Mouse (Mus musculus): ENCODE results near the gene Lrp5. TPM values are rescaled to one million over a fixed set of nuclear protein-coding genes. Genes with fewer than 3 reads are reported as not detected.

The Lrp5 gene
- polyA plus RNA-seq, 1 experiment from 2014 or later, result 2.6 TPM

DNA sequence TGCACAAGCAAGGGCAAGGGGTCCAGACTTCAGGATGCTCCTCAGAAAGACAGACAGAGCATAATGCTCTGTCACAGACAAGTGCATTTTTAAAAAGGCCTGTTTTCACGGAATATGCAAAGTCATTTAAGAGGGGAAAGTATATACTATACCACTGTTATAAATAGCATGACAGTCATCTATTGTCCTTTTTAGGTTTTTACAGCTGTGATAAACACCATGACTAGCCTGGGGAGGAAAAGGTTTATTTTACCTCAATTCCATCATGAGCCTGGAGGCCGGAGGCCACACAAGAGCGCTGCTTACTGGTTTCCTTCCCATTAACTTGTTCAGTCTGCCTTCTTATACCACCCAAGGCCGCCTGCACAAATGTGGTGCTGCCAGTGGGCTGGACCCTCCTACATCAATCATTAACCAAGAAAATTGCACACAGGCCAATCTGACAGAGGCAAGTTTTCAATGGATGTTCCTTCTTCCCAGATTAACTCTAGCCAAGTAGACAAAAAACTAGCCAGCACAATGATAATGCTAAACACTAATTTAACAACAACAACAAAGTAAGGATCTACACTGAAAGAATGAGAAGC lies 134.7 kb downstream of the Lrp5 start:
- Histone ChIP-seq H3K4me2 (replicated peaks; ENCODE audit: low read depth) (no peak overlapping the region), H3K27ac (replicated peaks) (no peak overlapping the region), H3K4me1 (replicated peaks; ENCODE audit: control insufficient read depth, insufficient read depth) (no peaks in the 10 kb centered on the region), H3K9me3 (ENCODE audit: control insufficient read depth, low read length) (no peaks in the 10 kb centered on the region), H3K27me3 (ENCODE audit: control insufficient read depth, insufficient read depth, low read length) (no peaks in the 10 kb centered on the region), H3K9ac (ENCODE audit: low read length) (no peak overlapping the region), H3K36me3 (ENCODE audit: control insufficient read depth, insufficient read depth, low read length) (no peaks in the 10 kb centered on the region), H3K4me3 (ENCODE audit: low read depth, low read length) (no peak overlapping the region)
- no peak for ATAC-seq (ENCODE audit: low FRiP score, low TSS enrichment)
- no peak for DNase-seq (ENCODE audit: low spot score)
- no peak for TF ChIP-seq CTCF (IDR thresholded peaks at IDR 0.05; ENCODE audit: low read depth)
- 33% methylated on average over 4 of the region's 4 CpGs for WGBS

- no peak for TF ChIP-seq EP300 (optimal IDR thresholded peaks at IDR 0.05)
- TF ChIP-seq CTCF (IDR thresholded peaks at IDR 0.05; ENCODE audit: low read depth), result no peak
- Histone ChIP-seq H3K4me2 (replicated peaks; ENCODE audit: low read depth) (no peak overlapping the region), H3K27me3 (ENCODE audit: control insufficient read depth, insufficient read depth, low read length) (no peaks in the 10 kb centered on the region), H3K9me3 (ENCODE audit: control insufficient read depth, low read length) (no peaks in the 10 kb centered on the region), H3K36me3 (ENCODE audit: control insufficient read depth, insufficient read depth, low read length) (no peaks in the 10 kb centered on the region), H3K27ac (replicated peaks) (no peak overlapping the region), H3K4me1 (replicated peaks; ENCODE audit: control insufficient read depth, insufficient read depth) (no peaks in the 10 kb centered on the region), H3K9ac (ENCODE audit: low read length) (no peak overlapping the region), H3K4me3 (ENCODE audit: low read depth, low read length) (no peak overlapping the region)
- 88% methylated on average over 1 of the region's 1 CpGs for WGBS
- ATAC-seq (ENCODE audit: low FRiP score, low TSS enrichment) (no peak), DNase-seq (ENCODE audit: low spot score) (no peak)
Observed at GRCm38 (mm10) chr19:3550101-3550500, 136.3 kb downstream of the Lrp5 start.

DNA sequence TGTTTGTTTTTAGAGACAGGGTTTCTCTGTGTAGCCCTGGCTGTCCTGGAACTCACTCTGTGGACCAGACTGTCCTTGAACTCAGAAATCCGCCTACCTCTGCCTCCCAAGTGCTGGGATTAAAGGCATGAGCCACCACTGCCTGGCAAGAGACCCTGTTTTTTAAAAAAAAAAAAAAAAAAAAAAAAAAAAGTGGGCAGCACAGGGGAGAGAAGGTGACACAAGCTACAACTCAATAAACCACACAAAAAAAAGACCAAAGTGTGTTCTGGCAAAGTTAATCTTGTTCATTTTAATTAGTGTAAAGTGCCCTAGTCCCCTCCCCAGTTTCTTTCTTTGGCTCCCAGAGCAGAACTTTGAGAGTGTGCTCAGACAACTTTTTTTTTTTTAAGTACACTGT lies 137.1 kb downstream of the Lrp5 start:
- ATAC-seq (ENCODE audit: low FRiP score, low TSS enrichment), result no peak
- 77% methylated on average over 1 of the region's 1 CpGs for WGBS

GRCm38 (mm10) chr19:3548311-3548710 lies 138.1 kb downstream of the Lrp5 start:
- no peak for DNase-seq (ENCODE audit: low spot score)
- H3K4me1 ChIP-seq (replicated peaks; ENCODE audit: control insufficient read depth, insufficient read depth), result no peaks in the 10 kb centered on the region
- no peaks in the 10 kb centered on the region for H3K27me3 ChIP-seq (ENCODE audit: control insufficient read depth, insufficient read depth, low read length)
- no peak overlapping the region for H3K9ac ChIP-seq (ENCODE audit: low read length)
- H3K4me2 ChIP-seq (replicated peaks; ENCODE audit: low read depth), result no peak overlapping the region
- no peaks in the 10 kb centered on the region for H3K9me3 ChIP-seq (ENCODE audit: control insufficient read depth, low read length)
- ATAC-seq (ENCODE audit: low FRiP score, low TSS enrichment), result no peak
- no peaks in the 10 kb centered on the region for H3K36me3 ChIP-seq (ENCODE audit: control insufficient read depth, insufficient read depth, low read length)
- TF ChIP-seq CTCF (IDR thresholded peaks at IDR 0.05; ENCODE audit: low read depth) (no peak), EP300 (optimal IDR thresholded peaks at IDR 0.05) (no peak)
- WGBS, result 100% methylated on average over 1 of the region's 1 CpGs
- H3K4me3 ChIP-seq (ENCODE audit: low read depth, low read length), result no peak overlapping the region
- H3K27ac ChIP-seq (replicated peaks), result no peak overlapping the region

More for the DNA sequence above, 137.1 kb downstream of the Lrp5 start:
- no peak for TF ChIP-seq CTCF (IDR thresholded peaks at IDR 0.05; ENCODE audit: low read depth)
- TF ChIP-seq EP300 (optimal IDR thresholded peaks at IDR 0.05), result no peak
- no peak for DNase-seq (ENCODE audit: low spot score)
- H3K9me3 ChIP-seq (ENCODE audit: control insufficient read depth, low read length), result no peaks in the 10 kb centered on the region
- H3K4me2 ChIP-seq (replicated peaks; ENCODE audit: low read depth), result no peak overlapping the region
- no peaks in the 10 kb centered on the region for H3K27me3 ChIP-seq (ENCODE audit: control insufficient read depth, insufficient read depth, low read length)
- no peaks in the 10 kb centered on the region for H3K4me1 ChIP-seq (replicated peaks; ENCODE audit: control insufficient read depth, insufficient read depth)
- H3K4me3 ChIP-seq (ENCODE audit: low read depth, low read length), result no peak overlapping the region
- no peak overlapping the region for H3K27ac ChIP-seq (replicated peaks)
- no peak overlapping the region for H3K9ac ChIP-seq (ENCODE audit: low read length)
- no peaks in the 10 kb centered on the region for H3K36me3 ChIP-seq (ENCODE audit: control insufficient read depth, insufficient read depth, low read length)

DNA sequence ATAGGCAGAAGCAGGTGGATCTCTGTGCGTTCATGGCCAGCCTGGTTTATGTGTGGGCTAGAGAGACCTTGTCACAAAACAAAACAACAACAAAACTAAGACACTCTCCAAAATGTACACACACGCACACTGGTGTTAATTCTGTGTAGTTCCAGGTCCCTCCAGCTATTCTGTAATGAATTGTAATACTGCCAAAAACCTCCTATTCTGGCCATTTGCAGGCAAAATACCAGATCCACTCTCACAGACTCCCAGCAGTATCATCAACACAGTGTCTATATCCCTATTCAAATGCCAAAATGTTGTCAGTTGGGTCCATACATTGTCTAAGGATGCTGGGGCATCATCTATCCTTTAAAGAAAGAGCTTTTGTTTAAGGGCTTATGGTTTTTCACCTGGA lies 141.4 kb downstream of the Lrp5 start:
- H3K9me3 ChIP-seq (ENCODE audit: control insufficient read depth, low read length), result no peaks in the 10 kb centered on the region
- no peak overlapping the region for H3K4me2 ChIP-seq (replicated peaks; ENCODE audit: low read depth)
- ATAC-seq (ENCODE audit: low FRiP score, low TSS enrichment), result no peak
- H3K4me1 ChIP-seq (replicated peaks; ENCODE audit: control insufficient read depth, insufficient read depth), result no peaks in the 10 kb centered on the region
- no peaks in the 10 kb centered on the region for H3K27me3 ChIP-seq (ENCODE audit: control insufficient read depth, insufficient read depth, low read length)
- DNase-seq (ENCODE audit: low spot score), result no peak
- H3K9ac ChIP-seq (ENCODE audit: low read length), result no peak overlapping the region
- H3K36me3 ChIP-seq (ENCODE audit: control insufficient read depth, insufficient read depth, low read length), result no peaks in the 10 kb centered on the region
- no peak overlapping the region for H3K27ac ChIP-seq (replicated peaks)
- TF ChIP-seq EP300 (optimal IDR thresholded peaks at IDR 0.05), result no peak
- TF ChIP-seq CTCF (IDR thresholded peaks at IDR 0.05; ENCODE audit: low read depth), result no peak
- 93% methylated on average over 2 of the region's 2 CpGs for WGBS
- no peak overlapping the region for H3K4me3 ChIP-seq (ENCODE audit: low read depth, low read length)

DNA sequence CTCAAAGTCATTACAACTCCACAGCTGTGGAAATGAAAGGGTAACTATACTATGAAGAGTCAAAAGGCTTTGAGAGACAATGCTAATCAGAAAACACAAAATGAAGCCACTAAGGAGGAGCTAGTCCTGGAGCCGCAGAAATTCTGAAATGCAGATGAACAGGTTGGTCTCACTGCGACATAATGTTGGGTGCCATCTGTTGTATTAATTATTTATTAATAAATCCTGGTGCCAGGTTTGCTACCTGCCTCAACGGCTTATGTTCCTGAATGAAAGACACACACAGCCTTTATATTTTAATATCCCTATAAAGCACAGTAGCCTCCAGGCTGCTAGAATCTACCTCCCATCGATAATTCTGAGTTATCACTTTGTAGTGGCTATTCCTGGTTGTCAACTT lies 143.8 kb downstream of the Lrp5 start:
- Histone ChIP-seq H3K9ac (ENCODE audit: low read length) (no peak overlapping the region), H3K9me3 (ENCODE audit: control insufficient read depth, low read length) (no peaks in the 10 kb centered on the region), H3K36me3 (ENCODE audit: control insufficient read depth, insufficient read depth, low read length) (no peaks in the 10 kb centered on the region), H3K27ac (replicated peaks) (no peak overlapping the region), H3K4me3 (ENCODE audit: low read depth, low read length) (no peak overlapping the region), H3K4me1 (replicated peaks; ENCODE audit: control insufficient read depth, insufficient read depth) (no peaks in the 10 kb centered on the region), H3K27me3 (ENCODE audit: control insufficient read depth, insufficient read depth, low read length) (no peaks in the 10 kb centered on the region), H3K4me2 (replicated peaks; ENCODE audit: low read depth) (no peak overlapping the region)
- DNase-seq (ENCODE audit: low spot score), result no peak
- TF ChIP-seq EP300 (optimal IDR thresholded peaks at IDR 0.05) (no peak), CTCF (IDR thresholded peaks at IDR 0.05; ENCODE audit: low read depth) (no peak)
- ATAC-seq (ENCODE audit: low FRiP score, low TSS enrichment), result no peak
- WGBS, result 96% methylated on average over 4 of the region's 4 CpGs
